In the genomic region with DNA sequence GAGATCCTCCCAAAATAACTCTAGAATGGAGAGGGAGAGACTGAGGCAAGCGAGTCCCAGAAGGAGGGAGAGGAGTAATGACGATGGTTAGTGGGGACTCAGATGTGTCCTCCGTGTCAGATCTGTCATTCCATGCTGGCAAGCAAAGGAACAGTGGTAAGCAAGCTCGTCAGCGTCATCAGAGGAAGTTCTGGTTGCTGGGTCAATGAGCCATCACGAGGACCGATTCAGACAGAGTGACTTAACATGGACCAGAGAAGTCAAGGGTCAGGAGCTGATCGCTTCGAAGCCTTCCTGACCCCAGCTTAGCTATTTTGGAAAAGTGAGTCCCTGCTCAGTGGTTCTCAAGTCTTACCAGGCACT, we compare ENCODE assay signal across 11 mouse cellular contexts. TPM values are rescaled to one million over a fixed set of nuclear protein-coding genes. Genes with fewer than 3 reads are reported as not detected.
A peak's percentile ranks its signal among the peaks of the same experiment; 100 is the strongest.
DNase-seq lines count a peak whose midpoint lies in the region; ATAC-seq lines count a peak whose summit lies in the region.
"Had no signal": no experiment of that assay in that cellular context is flagged by ENCODE, and none has a peak within 500 bp of the region (broad histone marks: within the 10 kb centered on the region; RNA-seq: fewer than 3 reads in every experiment).

No protein-coding gene starts in this region.

- H3K9me3 ChIP-seq in intestine, embryonic 16.5 days (ENCODE audit: control insufficient read depth, low read length), result no peaks in the 10 kb centered on the region
- H3K9me3 ChIP-seq in intestine, embryonic 15.5 days, result no peaks in the 10 kb centered on the region
- no peaks in the 10 kb centered on the region for H3K9me3 ChIP-seq in forebrain, embryonic 12.5 days
- no peaks in the 10 kb centered on the region for H3K9me3 ChIP-seq in limb, embryonic 12.5 days
- H3K9me3 ChIP-seq: liver, embryonic 15.5 days had no signal

- no peaks in the 10 kb centered on the region for H3K36me3 ChIP-seq in intestine, embryonic 16.5 days (ENCODE audit: control insufficient read depth, insufficient read depth, low read length)
- H3K36me3 ChIP-seq in intestine, embryonic 15.5 days, result no peaks in the 10 kb centered on the region
- no peaks in the 10 kb centered on the region for H3K36me3 ChIP-seq in forebrain, embryonic 12.5 days (replicated peaks)
- H3K36me3 ChIP-seq in limb, embryonic 12.5 days, result no peaks in the 10 kb centered on the region
- H3K36me3 ChIP-seq: liver, embryonic 15.5 days had no signal

- 86% methylated on average over 9 of the region's 9 CpGs for WGBS in intestine, embryonic 16.5 days
- 75% methylated on average over 9 of the region's 9 CpGs for WGBS in intestine, embryonic 15.5 days
- 80% methylated on average over 9 of the region's 9 CpGs for WGBS in forebrain, embryonic 12.5 days
- WGBS in limb, embryonic 12.5 days, result 57% methylated on average over 9 of the region's 9 CpGs

- H3K4me2 ChIP-seq in intestine, embryonic 16.5 days (ENCODE audit: low read depth, low read length), result no peak overlapping the region
- H3K4me2 ChIP-seq in intestine, embryonic 15.5 days (replicated peaks), result no peak overlapping the region
- no peak overlapping the region for H3K4me2 ChIP-seq in forebrain, embryonic 12.5 days
- H3K4me2 ChIP-seq in limb, embryonic 12.5 days, result peak overlapping the region; percentile 42; the same call in 1 of the 2 replicates
- H3K4me2 ChIP-seq: liver, embryonic 15.5 days had no signal

- no peak for ATAC-seq in intestine, embryonic 16.5 days
- no peak for ATAC-seq in intestine, embryonic 15.5 days
- no peak for ATAC-seq in forebrain, embryonic 12.5 days (ENCODE audit: low FRiP score)
- no peak for ATAC-seq in limb, embryonic 12.5 days (ENCODE audit: insufficient number of reproducible peaks, insufficient read depth, low FRiP score, low TSS enrichment, low read depth)
- ATAC-seq: inflammation-experienced regulatory T-cells, adult 6 months had no signal

- no peaks in the 10 kb centered on the region for H3K4me1 ChIP-seq in intestine, embryonic 16.5 days (ENCODE audit: control insufficient read depth, insufficient read depth, low read length)
- peaks cover 12% of the 10 kb centered on the region; the same call in 1 of the 2 replicates for H3K4me1 ChIP-seq in intestine, embryonic 15.5 days (replicated peaks)
- peaks cover 15% of the 10 kb centered on the region for H3K4me1 ChIP-seq in forebrain, embryonic 12.5 days
- peaks cover 18% of the 10 kb centered on the region for H3K4me1 ChIP-seq in limb, embryonic 12.5 days (replicated peaks)
- H3K4me1 ChIP-seq: liver, embryonic 15.5 days had no signal

- no peak overlapping the region for H3K9ac ChIP-seq in intestine, embryonic 16.5 days (ENCODE audit: low read depth, low read length)
- no peak overlapping the region for H3K9ac ChIP-seq in intestine, embryonic 15.5 days
- no peak overlapping the region for H3K9ac ChIP-seq in forebrain, embryonic 12.5 days
- no peak overlapping the region for H3K9ac ChIP-seq in limb, embryonic 12.5 days (replicated peaks)
- H3K9ac ChIP-seq: liver, embryonic 15.5 days had no signal

- H3K27ac ChIP-seq in intestine, embryonic 16.5 days (ENCODE audit: low read length), result peak overlapping the region; percentile 25; the same call in 1 of the 2 replicates
- H3K27ac ChIP-seq in intestine, embryonic 15.5 days, result no peak overlapping the region
- peak overlapping the region; percentile 77 for H3K27ac ChIP-seq in forebrain, embryonic 12.5 days
- no peak overlapping the region for H3K27ac ChIP-seq in limb, embryonic 12.5 days
- H3K27ac ChIP-seq: liver, embryonic 15.5 days had no signal

- DNase-seq in embryo, embryonic 10.5 days (ENCODE audit: low spot score), result peak; percentile 8
- DNase-seq in left cerebral cortex, adult 9 months (ENCODE audit: low spot score in 2 of 2), result no peak
- DNase-seq in layer of hippocampus, postnatal 10 days (ENCODE audit: low spot score in 2 of 2), result no peak
- DNase-seq: thymus, postnatal 4 days had no signal

- no peak overlapping the region for H3K4me3 ChIP-seq in intestine, embryonic 16.5 days (ENCODE audit: low read length)
- no peak overlapping the region for H3K4me3 ChIP-seq in intestine, embryonic 15.5 days (replicated peaks)
- no peak overlapping the region for H3K4me3 ChIP-seq in forebrain, embryonic 12.5 days (replicated peaks)
- no peak overlapping the region for H3K4me3 ChIP-seq in limb, embryonic 12.5 days (replicated peaks)
- H3K4me3 ChIP-seq: erythroblast, embryonic 14.5 days; liver, embryonic 15.5 days had no signal

- no peaks in the 10 kb centered on the region for H3K27me3 ChIP-seq in intestine, embryonic 16.5 days (replicated peaks; ENCODE audit: control insufficient read depth, insufficient read depth, low read length)
- no peaks in the 10 kb centered on the region for H3K27me3 ChIP-seq in intestine, embryonic 15.5 days (replicated peaks)
- H3K27me3 ChIP-seq in forebrain, embryonic 12.5 days, result no peaks in the 10 kb centered on the region
- H3K27me3 ChIP-seq in limb, embryonic 12.5 days, result no peaks in the 10 kb centered on the region
- H3K27me3 ChIP-seq: liver, embryonic 15.5 days had no signal

RNA-seq across cellular contexts. Expression of a gene that starts 47.1 kb away (rescaled TPM):
- polyA plus RNA-seq in intestine, embryonic 16.5 days (2015; fragmentation: Nextera tagmentation; extraction: Ambion mirVana), result 14.5 and 16.1 TPM in 2 replicates
- polyA plus RNA-seq in intestine, embryonic 15.5 days (2015; fragmentation: Nextera tagmentation; extraction: Ambion mirVana), result 21.3 and 23.4 TPM in 2 replicates
- 62.0 and 63.4 TPM in 2 replicates for polyA plus RNA-seq in forebrain, embryonic 12.5 days (2016; fragmentation: Nextera tagmentation; extraction: Ambion mirVana)
- polyA plus RNA-seq in limb, embryonic 12.5 days (2016; fragmentation: Nextera tagmentation; extraction: Ambion mirVana), result 24.0 and 28.3 TPM in 2 replicates
- 100 to 1,000 TPM; 235 to 244 TPM for total RNA-seq in layer of hippocampus, postnatal 10 days (2021)

Comparison
In these comparisons a context has a peak if more than half of its experiments do, and no peak if none do; other contexts are left out.
1. H3K27ac ChIP-seq: peak in intestine, embryonic 16.5 days (single experiment) and forebrain, embryonic 12.5 days (single experiment); none in intestine, embryonic 15.5 days (single experiment) and limb, embryonic 12.5 days (single experiment).